In the genomic region with DNA sequence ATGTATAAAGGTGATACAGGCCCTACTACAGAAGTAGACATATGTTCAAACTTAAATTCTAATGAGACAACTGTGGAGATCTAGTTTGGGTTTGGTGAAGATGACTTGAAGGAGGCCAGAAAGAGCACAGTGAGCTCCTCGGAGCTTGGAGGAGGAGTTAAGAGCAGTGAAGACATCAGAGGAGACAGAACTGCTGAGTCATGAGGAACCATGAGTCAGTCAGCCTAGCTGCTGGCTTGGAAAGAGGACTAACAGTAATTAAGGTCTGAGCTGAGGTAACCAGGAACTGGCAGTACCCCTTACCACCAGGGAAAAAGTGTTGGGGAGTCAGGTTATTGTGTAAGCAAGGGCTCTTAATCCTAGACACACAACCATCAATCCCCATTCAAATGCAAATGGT, we compare ENCODE assay signal across 23 mouse cellular contexts.
DNase-seq lines count a peak whose midpoint lies in the region; ATAC-seq and TF ChIP-seq lines count a peak whose summit lies in the region.
"Had no signal": no experiment of that assay in that cellular context is flagged by ENCODE, and none has a peak within 500 bp of the region (broad histone marks: within the 10 kb centered on the region; RNA-seq: fewer than 3 reads in every experiment).

No protein-coding gene starts in this region.

- H3K4me1 ChIP-seq in forebrain, embryonic 13.5 days, result no peaks in the 10 kb centered on the region
- H3K4me1 ChIP-seq: embryonic facial prominence, embryonic 15.5 days; intestine, embryonic 15.5 days; kidney, embryonic 15.5 days; limb, embryonic 12.5 days; liver, embryonic 13.5 days; midbrain, embryonic 15.5 days had no signal

- POLR2A ChIA-PET in Patski (lab: Charles Lee), result no interaction called here

- H3K36me3 ChIP-seq in forebrain, embryonic 13.5 days (ENCODE audit: poor library complexity, severe bottlenecking), result no peaks in the 10 kb centered on the region
- H3K36me3 ChIP-seq: embryonic facial prominence, embryonic 15.5 days; intestine, embryonic 15.5 days; kidney, embryonic 15.5 days; limb, embryonic 12.5 days; liver, embryonic 13.5 days; midbrain, embryonic 15.5 days had no signal

- CTCF ChIA-PET in Patski (lab: Charles Lee), result interaction anchor here (1.1 kb wide), 1 partner anchor 17 kb away, joined by 3 read pairs; no protein-coding TSS in a partner anchor

- 90% methylated on average over 1 of the region's 1 CpGs for WGBS in forebrain, embryonic 13.5 days

- no peaks in the 10 kb centered on the region for H3K27me3 ChIP-seq in Patski
- H3K27me3 ChIP-seq in forebrain, embryonic 13.5 days, result no peaks in the 10 kb centered on the region
- H3K27me3 ChIP-seq: embryonic facial prominence, embryonic 15.5 days; intestine, embryonic 15.5 days; kidney, embryonic 15.5 days; limb, embryonic 12.5 days; liver, embryonic 13.5 days; megakaryocyte, embryonic 14.5 days; midbrain, embryonic 15.5 days had no signal

- in situ Hi-C loops in Patski (cut with MboI; ENCODE audit: low pct_unique_long_range_greater_than_20kb), result no loop called here

- no peak overlapping the region for H3K4me3 ChIP-seq in forebrain, embryonic 13.5 days
- H3K4me3 ChIP-seq: embryonic facial prominence, embryonic 15.5 days; intestine, embryonic 15.5 days; kidney, embryonic 15.5 days; limb, embryonic 12.5 days; liver, embryonic 13.5 days; megakaryocyte, embryonic 14.5 days; midbrain, embryonic 15.5 days had no signal

- H3K9me3 ChIP-seq in forebrain, embryonic 13.5 days (replicated peaks), result no peaks in the 10 kb centered on the region
- H3K9me3 ChIP-seq: embryonic facial prominence, embryonic 15.5 days; intestine, embryonic 15.5 days; kidney, embryonic 15.5 days; limb, embryonic 12.5 days; liver, embryonic 13.5 days; midbrain, embryonic 15.5 days had no signal

- DNase-seq in adrenal gland, adult (ENCODE audit: inconsistent age in 2 of 2, low spot score in 1 of 2), result peak; percentile 23 to 61
- no peak for DNase-seq in adrenal gland, postnatal 4 days (ENCODE audit: low spot score in 2 of 2)
- DNase-seq in Patski (ENCODE audit: low read depth, low spot score), result no peak
- DNase-seq in c-Kit-positive CD71-negative TER-119-negative erythroid progenitor cells, embryonic 14.5 days (ENCODE audit: low read depth), result peak; percentile 13
- DNase-seq in layer of hippocampus, postnatal 10 days (ENCODE audit: low spot score in 2 of 2), result no peak
- DNase-seq in urinary bladder, adult 2 months (ENCODE audit: low spot score), result no peak
- DNase-seq: cerebellum, postnatal 10 days; embryo, embryonic 11 days; heart, postnatal 14 days; liver, embryonic 13.5 days; right cerebral cortex, adult 18-20 months; thymus, adult 18-20 months had no signal

- no peak overlapping the region for H3K9ac ChIP-seq in forebrain, embryonic 13.5 days
- H3K9ac ChIP-seq: embryonic facial prominence, embryonic 15.5 days; hindbrain, embryonic 14.5 days; intestine, embryonic 15.5 days; kidney, embryonic 15.5 days; limb, embryonic 12.5 days; liver, embryonic 13.5 days; midbrain, embryonic 15.5 days had no signal

- no peak for TF ChIP-seq CTCF in Patski (IDR thresholded peaks at IDR 0.05)

- peak; percentile 86 for ATAC-seq in Patski
- no peak for ATAC-seq in erythroblast, adult 5-6 weeks (replicated peaks; ENCODE audit: low FRiP score, poor library complexity, severe bottlenecking)
- ATAC-seq in forebrain, embryonic 13.5 days, result no peak
- ATAC-seq: forebrain, embryonic 14.5 days; intestine, embryonic 15.5 days; midbrain, embryonic 15.5 days had no signal

- H3K27ac ChIP-seq in forebrain, embryonic 13.5 days, result no peak overlapping the region
- H3K27ac ChIP-seq: embryonic facial prominence, embryonic 15.5 days; hindbrain, embryonic 14.5 days; intestine, embryonic 15.5 days; kidney, embryonic 15.5 days; limb, embryonic 12.5 days; liver, embryonic 13.5 days; midbrain, embryonic 15.5 days had no signal

- no peak overlapping the region for H3K4me2 ChIP-seq in forebrain, embryonic 13.5 days
- H3K4me2 ChIP-seq: embryonic facial prominence, embryonic 15.5 days; heart, embryonic 11.5 days; hindbrain, embryonic 14.5 days; intestine, embryonic 15.5 days; kidney, embryonic 15.5 days; limb, embryonic 12.5 days; liver, embryonic 13.5 days; midbrain, embryonic 15.5 days had no signal

Comparison
In these comparisons a context has a peak if more than half of its experiments do, and no peak if none do; other contexts are left out.
1. DNase-seq: peak in adrenal gland, adult (2 of 2) and c-Kit-positive CD71-negative TER-119-negative erythroid progenitor cells, embryonic 14.5 days (single experiment); none in adrenal gland, postnatal 4 days (0 of 2), Patski (single experiment), layer of hippocampus, postnatal 10 days (0 of 2) and urinary bladder, adult 2 months (single experiment).